Mouse (Mus musculus): ENCODE measurements around the gene Eif5b. TPM values are rescaled to one million over a fixed set of nuclear protein-coding genes. Genes with fewer than 3 reads are reported as not detected.
A peak's percentile ranks its signal among the peaks of the same experiment; 100 is the strongest.

Eif5b gene
- total and polyA plus RNA-seq, 2 experiments: 3.4 to 17.1 TPM

DNA sequence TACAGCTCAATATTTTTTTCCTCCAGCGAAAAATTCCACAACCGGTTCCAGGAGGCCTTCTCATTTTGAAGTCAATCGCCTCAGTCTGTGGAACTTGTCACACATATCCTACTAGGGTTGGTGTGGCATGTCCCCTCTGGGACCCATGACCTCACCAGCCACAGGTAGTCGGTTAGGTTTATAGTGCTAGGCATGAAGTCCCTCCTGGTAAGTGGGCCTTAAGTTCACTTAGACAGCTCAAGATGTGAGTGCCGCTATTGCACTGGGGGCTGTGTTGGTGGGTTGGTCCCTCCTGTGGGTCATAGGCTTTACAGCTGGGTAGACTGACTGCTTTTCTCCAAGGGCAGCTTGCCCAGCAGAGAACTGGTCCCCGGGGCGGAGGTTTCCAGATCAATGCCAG lies 20.5 kb upstream of the Eif5b start:
- Histone ChIP-seq H3K27me3 (ENCODE audit: control insufficient read depth, insufficient read depth, low read length) (no peaks in the 10 kb centered on the region), H3K79me2 (ENCODE audit: control insufficient read depth, insufficient read depth, low read length) (no peaks in the 10 kb centered on the region), H3K27ac (replicated peaks; ENCODE audit: insufficient read depth, low read depth, low read length) (no peak overlapping the region), H3K36me3 (ENCODE audit: control insufficient read depth, insufficient read depth, low read length) (no peaks in the 10 kb centered on the region), H3K4me3 (ENCODE audit: insufficient read depth, low read depth, low read length) (no peak overlapping the region), H3K4me1 (ENCODE audit: control insufficient read depth, insufficient read depth, low read length) (no peaks in the 10 kb centered on the region), H3K9ac (ENCODE audit: low read depth, low read length) (no peak overlapping the region)
- 89% methylated on average over 7 of the region's 7 CpGs for WGBS
- TF ChIP-seq CTCF (IDR thresholded peaks at IDR 0.05; ENCODE audit: low read depth, low read length) (no peak), POLR2A (IDR thresholded peaks at IDR 0.05; ENCODE audit: extremely low read depth, insufficient read depth, low read length) (no peak)
- no peak for DNase-seq (ENCODE audit: extremely low read depth, low read depth, low spot score)

GRCm38 (mm10) chr1:37984326-37984725 lies 13.5 kb upstream of the Eif5b start:
- Histone ChIP-seq H3K4me1 (ENCODE audit: control insufficient read depth, insufficient read depth, low read length) (no peaks in the 10 kb centered on the region), H3K4me3 (ENCODE audit: insufficient read depth, low read depth, low read length) (no peak overlapping the region), H3K79me2 (ENCODE audit: control insufficient read depth, insufficient read depth, low read length) (no peaks in the 10 kb centered on the region), H3K27ac (replicated peaks; ENCODE audit: insufficient read depth, low read depth, low read length) (no peak overlapping the region), H3K27me3 (ENCODE audit: control insufficient read depth, insufficient read depth, low read length) (no peaks in the 10 kb centered on the region), H3K36me3 (ENCODE audit: control insufficient read depth, insufficient read depth, low read length) (peaks cover 16% of the 10 kb centered on the region), H3K9ac (ENCODE audit: low read depth, low read length) (no peak overlapping the region)
- DNase-seq (ENCODE audit: extremely low read depth, low read depth, low spot score): no peak
- WGBS: 93% methylated on average over 1 of the region's 1 CpGs
- TF ChIP-seq CTCF (IDR thresholded peaks at IDR 0.05; ENCODE audit: low read depth, low read length) (no peak), POLR2A (IDR thresholded peaks at IDR 0.05; ENCODE audit: extremely low read depth, insufficient read depth, low read length) (no peak)

DNA sequence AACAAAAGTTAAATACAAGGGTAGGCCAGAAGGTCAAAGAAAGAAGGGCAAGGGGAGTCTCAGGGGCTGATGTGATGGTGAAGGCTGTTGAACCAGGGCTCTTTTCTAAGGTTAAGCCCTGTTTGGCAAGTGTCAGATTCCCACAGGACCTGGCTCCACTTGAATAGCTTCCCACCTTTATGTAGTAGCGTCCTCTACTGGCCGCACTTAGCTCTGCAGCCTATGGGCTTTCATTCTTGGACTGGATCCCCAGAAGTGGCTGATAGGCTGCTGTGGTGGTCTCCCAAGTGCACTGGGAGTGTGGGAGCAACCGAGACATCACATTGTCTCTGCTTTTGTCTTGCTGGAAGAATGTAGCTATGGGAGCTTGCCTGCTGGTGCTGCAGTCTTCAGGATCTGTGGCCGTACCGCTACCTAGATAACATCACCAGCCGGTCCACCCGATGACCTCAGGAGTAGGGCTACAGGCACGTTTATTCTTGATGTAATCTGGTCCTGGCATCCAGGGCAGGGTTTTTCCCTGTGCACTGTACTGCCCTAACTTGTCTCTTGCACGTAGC lies 12.0 kb upstream of the Eif5b start:
- H3K9ac ChIP-seq (ENCODE audit: low read depth, low read length): no peak overlapping the region
- WGBS: 79% methylated on average over 9 of the region's 9 CpGs
- H3K4me3 ChIP-seq (ENCODE audit: insufficient read depth, low read depth, low read length): no peak overlapping the region
- H3K27ac ChIP-seq (replicated peaks; ENCODE audit: insufficient read depth, low read depth, low read length): no peak overlapping the region
- no peaks in the 10 kb centered on the region for H3K27me3 ChIP-seq (ENCODE audit: control insufficient read depth, insufficient read depth, low read length)
- peaks cover 26% of the 10 kb centered on the region for H3K36me3 ChIP-seq (ENCODE audit: control insufficient read depth, insufficient read depth, low read length)
- no peaks in the 10 kb centered on the region for H3K79me2 ChIP-seq (ENCODE audit: control insufficient read depth, insufficient read depth, low read length)
- no peak for TF ChIP-seq POLR2A (IDR thresholded peaks at IDR 0.05; ENCODE audit: extremely low read depth, insufficient read depth, low read length)
- peak; percentile 56 for TF ChIP-seq CTCF (IDR thresholded peaks at IDR 0.05; ENCODE audit: low read depth, low read length)
- DNase-seq (ENCODE audit: extremely low read depth, low read depth, low spot score): no peak
- no peaks in the 10 kb centered on the region for H3K4me1 ChIP-seq (ENCODE audit: control insufficient read depth, insufficient read depth, low read length)

DNA sequence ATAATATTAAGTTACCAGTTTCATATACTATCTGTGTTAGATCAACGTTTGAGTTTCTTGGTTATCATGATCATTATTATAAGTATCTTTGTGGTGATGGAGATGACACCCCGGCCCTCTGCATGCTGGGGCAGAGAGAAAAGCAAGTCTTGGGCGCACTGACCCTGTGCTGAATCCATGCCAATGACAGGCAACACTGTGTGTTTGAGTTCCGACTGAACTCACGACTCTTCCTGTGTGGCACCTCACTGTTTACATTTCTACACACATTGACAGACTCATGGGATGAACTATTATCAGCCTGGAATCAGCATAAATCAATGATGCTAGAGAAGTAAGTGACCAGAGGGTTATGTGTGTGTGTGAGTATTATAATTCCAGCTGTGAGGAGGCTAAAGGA lies 10.0 kb upstream of the Eif5b start:
- TF ChIP-seq CTCF (IDR thresholded peaks at IDR 0.05; ENCODE audit: low read depth, low read length): no peak
- no peak for TF ChIP-seq POLR2A (IDR thresholded peaks at IDR 0.05; ENCODE audit: extremely low read depth, insufficient read depth, low read length)

GRCm38 (mm10) chr1:37996226-37996625 lies 1.6 kb upstream of the Eif5b start:
- TF ChIP-seq POLR2A (IDR thresholded peaks at IDR 0.05; ENCODE audit: extremely low read depth, insufficient read depth, low read length) (no peak), CTCF (IDR thresholded peaks at IDR 0.05; ENCODE audit: low read depth, low read length) (no peak)
- 29% methylated on average over 3 of the region's 3 CpGs for WGBS
- Histone ChIP-seq H3K36me3 (ENCODE audit: control insufficient read depth, insufficient read depth, low read length) (peaks cover 20% of the 10 kb centered on the region), H3K27me3 (ENCODE audit: control insufficient read depth, insufficient read depth, low read length) (no peaks in the 10 kb centered on the region), H3K4me3 (ENCODE audit: insufficient read depth, low read depth, low read length) (peak overlapping the region; percentile 65), H3K9ac (ENCODE audit: low read depth, low read length) (peak overlapping the region; percentile 75), H3K79me2 (ENCODE audit: control insufficient read depth, insufficient read depth, low read length) (peaks cover 9% of the 10 kb centered on the region; the same call in 1 of the 2 replicates), H3K27ac (replicated peaks; ENCODE audit: insufficient read depth, low read depth, low read length) (no peak overlapping the region), H3K4me1 (ENCODE audit: control insufficient read depth, insufficient read depth, low read length) (peaks cover 5% of the 10 kb centered on the region; the same call in 1 of the 2 replicates)
- no peak for DNase-seq (ENCODE audit: extremely low read depth, low read depth, low spot score)

More for the DNA sequence above, 10.0 kb upstream of the Eif5b start:
- no peak overlapping the region for H3K4me3 ChIP-seq (ENCODE audit: insufficient read depth, low read depth, low read length)
- no peaks in the 10 kb centered on the region for H3K79me2 ChIP-seq (ENCODE audit: control insufficient read depth, insufficient read depth, low read length)
- peak; percentile 25 for DNase-seq (ENCODE audit: extremely low read depth, low read depth, low spot score)
- 29% methylated on average over 5 of the region's 5 CpGs for WGBS
- no peak overlapping the region for H3K27ac ChIP-seq (replicated peaks; ENCODE audit: insufficient read depth, low read depth, low read length)
- no peak overlapping the region for H3K9ac ChIP-seq (ENCODE audit: low read depth, low read length)
- H3K4me1 ChIP-seq (ENCODE audit: control insufficient read depth, insufficient read depth, low read length): no peaks in the 10 kb centered on the region
- peaks cover 40% of the 10 kb centered on the region for H3K36me3 ChIP-seq (ENCODE audit: control insufficient read depth, insufficient read depth, low read length)
- H3K27me3 ChIP-seq (ENCODE audit: control insufficient read depth, insufficient read depth, low read length): no peaks in the 10 kb centered on the region

- peak; percentile 97 for DNase-seq (ENCODE audit: extremely low read depth, low read depth, low spot score)
- Histone ChIP-seq H3K4me1 (ENCODE audit: control insufficient read depth, insufficient read depth, low read length) (peaks cover 5% of the 10 kb centered on the region; the same call in 1 of the 2 replicates), H3K4me3 (ENCODE audit: insufficient read depth, low read depth, low read length) (peak overlapping the region; percentile 97), H3K36me3 (ENCODE audit: control insufficient read depth, insufficient read depth, low read length) (peaks cover 16% of the 10 kb centered on the region), H3K27ac (replicated peaks; ENCODE audit: insufficient read depth, low read depth, low read length) (peak overlapping the region; percentile 82), H3K79me2 (ENCODE audit: control insufficient read depth, insufficient read depth, low read length) (peaks cover 12% of the 10 kb centered on the region; the same call in 1 of the 2 replicates), H3K27me3 (ENCODE audit: control insufficient read depth, insufficient read depth, low read length) (no peaks in the 10 kb centered on the region), H3K9ac (ENCODE audit: low read depth, low read length) (peak overlapping the region; percentile 75)
- TF ChIP-seq CTCF (IDR thresholded peaks at IDR 0.05; ENCODE audit: low read depth, low read length) (no peak), POLR2A (IDR thresholded peaks at IDR 0.05; ENCODE audit: extremely low read depth, insufficient read depth, low read length) (0 out of 2 replicates have a peak, but pooled peaks have one; percentile 47)
- WGBS: under 1% methylated on average over 42 of the region's 42 CpGs
These were observed 829 bp upstream of the Eif5b start for GRCm38 (mm10) chr1:37996877-37997484.

Data from liver, adult 2 months (tissue).